Mouse (Mus musculus) limb, embryonic 14.5 days (tissue): ENCODE data around the gene Tbrg4. TPM values are rescaled to one million over a fixed set of nuclear protein-coding genes. Genes with fewer than 3 reads are reported as not detected.
A peak's percentile ranks its signal among the peaks of the same experiment; 100 is the strongest.

Experiments
- ATAC-seq: fragments of 200-750 bp; cut with Nextera tagmentation; 2 replicates; pipeline ENCODE4 v1.8.0; 2017; ENCODE audit warnings: low read depth, moderate number of reproducible peaks, moderate TSS enrichment; ENCODE audit not compliant: low FRiP score
- DNase-seq: peaks from one replicate; pipeline ENCODE4 v3.0.0-alpha.2; 2015; ENCODE audit warnings: low spot score
- H3K27ac ChIP-seq: fragments of 300-500 bp; sonication (generic); replicated peaks from 2 replicates; pipeline ENCODE4 v1.5.1; 2014; ENCODE audit warnings: low read depth, mild to moderate bottlenecking, low read length, moderate library complexity, mixed read lengths
- H3K27me3 ChIP-seq: fragments of 300-500 bp; sonication (generic); 2 replicates; pipeline ENCODE4 v1.6.1; 2014; ENCODE audit warnings: low read length, mixed read lengths; ENCODE audit not compliant: control insufficient read depth, insufficient read depth
- H3K36me3 ChIP-seq: fragments of 300-500 bp; sonication (generic); 2 replicates; pipeline ENCODE4 v1.6.1; 2014; ENCODE audit warnings: mild to moderate bottlenecking, low read length, moderate library complexity, mixed read lengths; ENCODE audit not compliant: control insufficient read depth, insufficient read depth
- H3K4me1 ChIP-seq: fragments of 300-500 bp; sonication (generic); 2 replicates; pipeline ENCODE4 v1.6.1; 2014; ENCODE audit warnings: antibody characterized with exemption, low read length, mixed read lengths; ENCODE audit not compliant: control insufficient read depth, insufficient read depth
- H3K4me2 ChIP-seq: fragments of 300-500 bp; sonication (generic); replicated peaks from 2 replicates; pipeline ENCODE4 v1.6.1; 2014; ENCODE audit warnings: low read depth, mild to moderate bottlenecking, low read length, moderate library complexity; ENCODE audit not compliant: severe bottlenecking
- H3K4me3 ChIP-seq: fragments of 300-500 bp; sonication (generic); replicated peaks from 2 replicates; pipeline ENCODE4 v1.5.1; 2014; ENCODE audit warnings: low read length
- H3K9ac ChIP-seq: fragments of 300-500 bp; sonication (generic); 2 replicates; pipeline ENCODE4 v1.6.1; 2014; ENCODE audit warnings: mild to moderate bottlenecking, low read depth, low read length, moderate library complexity; ENCODE audit not compliant: severe bottlenecking
- H3K9me3 ChIP-seq: fragments of 300-500 bp; sonication (generic); 2 replicates; pipeline ENCODE4 v1.6.1; 2016; ENCODE audit warnings: low read length; ENCODE audit not compliant: control insufficient read depth
- POLR2A ChIP-seq: fragments of 200-500 bp; IDR thresholded peaks from 2 replicates; pipeline ENCODE4 v1.8.0; 2012; ENCODE audit warnings: inconsistent platforms, mild to moderate bottlenecking, moderate library complexity, borderline replicate concordance; ENCODE audit not compliant: insufficient read depth, insufficient read length; ENCODE audit errors: extremely low read depth
- WGBS: fragments of 180-500 bp; shearing (Covaris S2); extraction: QIAGEN DNeasy Blood & Tissue Kit; methylation state at CpG from one replicate; pipeline ENCODE4 v1.1.7; 2014; 5-methylcytosine and 5-hydroxymethylcytosine counted together
- polyA plus RNA-seq, 2 experiments: library from polyadenylated mRNA; depleted of rRNA in 1 of 2; stranded (reverse) in 1 of 2; unstranded in 1 of 2; fragments of >200 nt; fragmentation: Nextera tagmentation in 1 of 2; extraction: Ambion mirVana in 1 of 2; gene quantifications; 2 replicates each; pipeline versions ENCODE4 v1.2.1 to v1.2.3; 2012 to 2014

The Tbrg4 gene
- polyA plus RNA-seq, 2 experiments = 33.8 to 108 TPM

GRCm38 (mm10) chr11:6601649-6602480 lies 24.0 kb downstream of the Tbrg4 start:
- no peak for TF ChIP-seq POLR2A
- Histone ChIP-seq H3K9ac (no peak overlapping the region), H3K9me3 (no peaks in the 10 kb centered on the region), H3K4me1 (peaks cover 15% of the 10 kb centered on the region; the same call in 1 of the 2 replicates), H3K36me3 (peaks cover 19% of the 10 kb centered on the region), H3K27ac (no peak overlapping the region), H3K4me3 (no peak overlapping the region), H3K27me3 (peaks cover 21% of the 10 kb centered on the region; the same call in 1 of the 2 replicates), H3K4me2 (no peak overlapping the region)
- DNase-seq (no peak), ATAC-seq (no peak)
- WGBS = 73% methylated on average over 20 of the region's 20 CpGs

- Histone ChIP-seq H3K27me3 (peaks cover 7% of the 10 kb centered on the region; the same call in 1 of the 2 replicates), H3K9me3 (no peaks in the 10 kb centered on the region), H3K4me2 (no peak overlapping the region), H3K4me3 (no peak overlapping the region), H3K4me1 (peaks cover 14% of the 10 kb centered on the region; the same call in 1 of the 2 replicates), H3K9ac (no peak overlapping the region), H3K27ac (no peak overlapping the region), H3K36me3 (peaks cover 34% of the 10 kb centered on the region)
- ATAC-seq (no peak), DNase-seq (no peak)
- TF ChIP-seq POLR2A = no peak
- 82% methylated on average over 8 of the region's 8 CpGs for WGBS
Measured at GRCm38 (mm10) chr11:6600284-6600944, 25.5 kb downstream of the Tbrg4 start.

DNA sequence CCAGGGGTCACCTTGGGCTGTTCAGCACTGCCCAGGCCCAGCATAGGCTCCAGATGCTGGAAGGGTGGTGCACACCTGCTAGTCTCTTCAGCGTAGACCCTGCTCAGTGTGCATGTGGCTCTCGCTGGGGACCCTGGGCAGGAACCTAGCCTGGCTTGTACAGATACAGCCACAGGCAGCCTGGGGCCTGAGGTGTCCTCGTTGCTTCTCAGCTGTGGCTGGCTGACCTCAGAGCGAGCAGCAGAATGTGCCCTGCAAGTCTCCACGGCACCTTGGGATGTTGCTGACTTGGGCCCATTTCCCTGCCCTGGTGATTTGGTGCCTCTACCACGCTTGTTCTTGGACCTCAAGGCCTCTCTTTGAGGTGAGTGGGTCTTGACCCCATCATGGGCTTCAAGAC lies 26.0 kb downstream of the Tbrg4 start:
- H3K4me2 ChIP-seq = no peak overlapping the region
- no peak overlapping the region for H3K4me3 ChIP-seq
- no peak for TF ChIP-seq POLR2A
- H3K36me3 ChIP-seq = peaks cover 39% of the 10 kb centered on the region
- ATAC-seq = no peak
- peaks cover 2% of the 10 kb centered on the region; the same call in 1 of the 2 replicates for H3K27me3 ChIP-seq
- no peak overlapping the region for H3K9ac ChIP-seq
- DNase-seq = no peak
- no peak overlapping the region for H3K27ac ChIP-seq
- 0 out of 2 replicates have a peak, but pooled peaks cover 8% of the 10 kb centered on the region for H3K4me1 ChIP-seq
- H3K9me3 ChIP-seq = no peaks in the 10 kb centered on the region
- WGBS = 77% methylated on average over 6 of the region's 6 CpGs

DNA sequence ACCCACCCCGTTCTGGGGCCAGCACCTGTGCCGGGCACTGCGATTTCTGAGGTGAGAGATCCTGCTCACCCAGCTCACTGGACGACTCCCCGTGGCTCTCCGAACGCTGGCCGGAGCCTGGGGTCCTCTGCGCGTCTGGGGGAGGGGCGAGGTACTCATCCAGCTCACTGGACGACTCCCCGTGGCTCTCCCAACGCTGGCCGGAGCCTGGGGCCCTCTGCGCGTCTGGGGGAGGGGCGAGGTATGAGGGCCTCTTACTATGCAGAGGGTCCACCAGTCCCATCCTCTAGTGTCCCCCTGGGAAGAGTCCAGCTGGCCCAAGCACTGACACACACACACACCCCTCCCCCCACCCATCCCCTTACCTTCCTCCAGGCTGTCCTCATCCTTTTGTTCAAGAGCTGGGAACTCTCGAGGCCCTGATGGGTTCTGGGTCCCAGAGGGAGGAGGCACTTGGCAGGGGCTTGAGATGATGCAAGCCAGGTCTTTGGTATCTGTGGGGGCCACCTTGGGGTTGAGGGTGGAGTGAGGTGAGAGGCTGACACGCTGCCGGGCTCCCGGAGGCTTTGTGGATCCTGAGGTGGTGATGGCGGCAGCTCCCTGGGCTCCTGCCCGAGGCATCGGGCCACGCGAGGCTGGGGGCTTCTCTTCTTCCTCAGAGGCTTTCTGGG lies 26.7 kb downstream of the Tbrg4 start:
- Histone ChIP-seq H3K4me2 (no peak overlapping the region), H3K27ac (no peak overlapping the region), H3K9ac (no peak overlapping the region), H3K4me1 (0 out of 2 replicates have a peak, but pooled peaks cover 7% of the 10 kb centered on the region), H3K4me3 (no peak overlapping the region), H3K9me3 (no peaks in the 10 kb centered on the region), H3K27me3 (no peaks in the 10 kb centered on the region), H3K36me3 (peaks cover 45% of the 10 kb centered on the region)
- TF ChIP-seq POLR2A = no peak
- 19% methylated on average over 18 of the region's 27 CpGs for WGBS
- no peak for DNase-seq
- ATAC-seq = 0 out of 2 replicates have a peak, but pooled peaks have one; percentile 5
